Mouse (Mus musculus) thymus, adult 2 months (tissue): ENCODE measurements around the gene Idi1.

Source experiments
- CTCF ChIP-seq: fragments of 200-500 bp; IDR thresholded peaks from 2 replicates; pipeline ENCODE4 v1.5.1; 2012; ENCODE audit warnings: mild to moderate bottlenecking, control low read depth, low read length, moderate library complexity, borderline replicate concordance; ENCODE audit not compliant: control insufficient read depth, poor library complexity, insufficient read depth; ENCODE audit errors: extremely low read depth
- POLR2A ChIP-seq: fragments of 200-500 bp; IDR thresholded peaks from 2 replicates; pipeline ENCODE4 v1.6.1; 2012; ENCODE audit warnings: mild to moderate bottlenecking, low read length, control low read depth, moderate library complexity; ENCODE audit not compliant: control insufficient read depth, poor library complexity, insufficient read depth; ENCODE audit errors: extremely low read depth

- TF ChIP-seq CTCF (no peak), POLR2A (no peak)
Observed at GRCm38 (mm10) chr13:8886185-8886560, 872 bp downstream of the Idi1 start.
